Mouse (Mus musculus) myocyte (in vitro differentiated cells): ENCODE results near the gene 4933402N03Rik.

Experiments
- MYOG ChIP-seq, 3 experiments: IDR thresholded peaks; one replicate each; pipeline ENCODE4 v1.6.1; 2011; ENCODE audit warnings: control low read depth in 2 of 3, low read depth in 2 of 3, mild to moderate bottlenecking in 2 of 3; ENCODE audit not compliant: insufficient read length in 2 of 3, control insufficient read depth in 1 of 3, insufficient read depth in 1 of 3
- POLR2A ChIP-seq: IDR thresholded peaks from one replicate; pipeline ENCODE4 v1.6.1; 2011; ENCODE audit warnings: low read depth, mild to moderate bottlenecking, control low read depth, moderate library complexity; ENCODE audit not compliant: insufficient read length
- SRF ChIP-seq: IDR thresholded peaks from one replicate; pipeline ENCODE4 v1.6.1; 2011; ENCODE audit warnings: low read depth; ENCODE audit not compliant: control insufficient read depth, insufficient read length
- TCF3 ChIP-seq: IDR thresholded peaks from one replicate; pipeline ENCODE4 v1.6.1; 2011; ENCODE audit warnings: low read depth, control low read depth; ENCODE audit not compliant: insufficient read length

GRCm38 (mm10) chr7:131112486-131112885, 33.6 kb downstream of the 4933402N03Rik start:
- TF ChIP-seq TCF3 (no peak), POLR2A (no peak), MYOG (IDR thresholded peaks at IDR 0.05; ENCODE audit: control insufficient read depth in 1 of 3, insufficient read depth in 1 of 3, insufficient read length in 2 of 3, low read depth in 2 of 3) (no peak), SRF (no peak)
